Mouse (Mus musculus) forebrain, embryonic 11.5 days (tissue): ENCODE data around the gene Tspan2. TPM values are rescaled to one million over a fixed set of nuclear protein-coding genes. Genes with fewer than 3 reads are reported as not detected.

Experiments used
- ATAC-seq: fragments of 200-750 bp; cut with Nextera tagmentation; replicated peaks from 2 replicates; pipeline ENCODE4 v1.8.0; 2017; ENCODE audit warnings: moderate TSS enrichment; ENCODE audit not compliant: low FRiP score
- DNase-seq: peaks from one replicate; pipeline ENCODE4 v3.0.0-alpha.2; 2017; ENCODE audit warnings: low spot score
- H3K27ac ChIP-seq: fragments of 300-500 bp; sonication (generic); 2 replicates; pipeline ENCODE4 v1.5.1; 2014; ENCODE audit warnings: low read depth, low read length
- H3K27me3 ChIP-seq: fragments of 300-500 bp; sonication (generic); 2 replicates; pipeline ENCODE4 v1.6.1; 2014; ENCODE audit warnings: mild to moderate bottlenecking, low read length, mixed read lengths; ENCODE audit not compliant: control insufficient read depth, insufficient read depth
- H3K36me3 ChIP-seq: fragments of 300-500 bp; sonication (generic); 2 replicates; pipeline ENCODE4 v1.6.1; 2014; ENCODE audit warnings: mild to moderate bottlenecking, low read length, moderate library complexity, mixed read lengths; ENCODE audit not compliant: control insufficient read depth, insufficient read depth
- H3K4me1 ChIP-seq: fragments of 300-500 bp; sonication (generic); replicated peaks from 2 replicates; pipeline ENCODE4 v1.6.1; 2014; ENCODE audit warnings: low read length, mixed read lengths; ENCODE audit not compliant: control insufficient read depth, insufficient read depth
- H3K4me2 ChIP-seq: fragments of 300-500 bp; sonication (generic); 2 replicates; pipeline ENCODE4 v1.6.1; 2014; ENCODE audit warnings: low read depth, mild to moderate bottlenecking, low read length, moderate library complexity, mixed read lengths; ENCODE audit not compliant: severe bottlenecking
- H3K4me3 ChIP-seq: fragments of 300-500 bp; sonication (generic); 2 replicates; pipeline ENCODE4 v1.5.1; 2014; ENCODE audit warnings: low read depth, low read length
- H3K9ac ChIP-seq: fragments of 300-500 bp; sonication (generic); 2 replicates; pipeline ENCODE4 v1.6.1; 2014; ENCODE audit warnings: low read length
- H3K9me3 ChIP-seq: fragments of 300-500 bp; sonication (generic); 2 replicates; pipeline ENCODE4 v1.6.1; 2016; ENCODE audit warnings: low read length, mixed read lengths; ENCODE audit not compliant: control insufficient read depth
- WGBS: fragments of 180-500 bp; shearing (Covaris S2); extraction: QIAGEN DNeasy Blood & Tissue Kit; methylation state at CpG from one replicate; pipeline ENCODE4 v1.1.7; 2014; 5-methylcytosine and 5-hydroxymethylcytosine counted together
- polyA plus RNA-seq: library from polyadenylated mRNA; unstranded; fragments of >200 nt; fragmentation: Nextera tagmentation; extraction: Ambion mirVana; gene quantifications from 2 replicates; pipeline ENCODE4 v1.2.1, GENCODE M21; 2014

Tspan2 gene
- polyA plus RNA-seq, 1 experiment from 2014 or later = 9.5 TPM

GRCm38 (mm10) chr3:102763713-102764400 is 29.5 kb downstream of the Tspan2 start:
- H3K9me3 ChIP-seq = no peaks in the 10 kb centered on the region
- ATAC-seq (no peak), DNase-seq (no peak)
- no peak overlapping the region for H3K27ac ChIP-seq
- H3K4me3 ChIP-seq = no peak overlapping the region
- H3K4me1 ChIP-seq = 0 out of 2 replicates have a peak, but pooled peaks cover 2% of the 10 kb centered on the region
- H3K9ac ChIP-seq = no peak overlapping the region
- H3K36me3 ChIP-seq = no peaks in the 10 kb centered on the region; the same call in 1 of the 2 replicates
- 53% methylated on average over 10 of the region's 10 CpGs for WGBS
- H3K27me3 ChIP-seq = no peaks in the 10 kb centered on the region
- H3K4me2 ChIP-seq = no peak overlapping the region

- Histone ChIP-seq H3K9ac (no peak overlapping the region), H3K4me2 (no peak overlapping the region), H3K9me3 (no peaks in the 10 kb centered on the region), H3K27ac (no peak overlapping the region), H3K36me3 (no peaks in the 10 kb centered on the region; the same call in 1 of the 2 replicates), H3K27me3 (no peaks in the 10 kb centered on the region), H3K4me3 (no peak overlapping the region), H3K4me1 (0 out of 2 replicates have a peak, but pooled peaks cover 2% of the 10 kb centered on the region)
- ATAC-seq (no peak), DNase-seq (no peak)
- WGBS = 87% methylated on average over 7 of the region's 7 CpGs
Measured at GRCm38 (mm10) chr3:102764850-102765249, 30.5 kb downstream of the Tspan2 start.

DNA sequence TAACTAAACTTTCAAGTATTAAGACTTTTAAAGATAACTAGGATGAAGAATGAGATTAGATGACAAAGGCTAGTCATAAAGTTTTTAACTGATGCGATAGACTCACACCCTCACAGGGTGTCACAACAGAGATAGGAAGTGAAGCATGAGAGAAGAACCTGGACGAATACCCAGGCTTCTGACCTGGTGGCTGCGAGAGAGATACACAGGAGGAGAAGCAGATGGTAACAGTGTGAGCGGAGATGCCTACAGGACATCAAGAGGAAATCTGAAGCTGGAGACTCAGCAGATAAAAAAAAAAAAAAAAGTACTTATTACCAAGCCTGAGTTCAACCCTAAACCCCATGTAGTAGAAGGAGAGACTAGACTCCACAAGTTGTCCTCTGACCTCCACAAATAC is 38.7 kb downstream of the Tspan2 start:
- Histone ChIP-seq H3K9me3 (no peaks in the 10 kb centered on the region), H3K4me1 (no peaks in the 10 kb centered on the region), H3K4me3 (no peak overlapping the region), H3K27me3 (no peaks in the 10 kb centered on the region), H3K36me3 (no peaks in the 10 kb centered on the region), H3K4me2 (no peak overlapping the region), H3K9ac (no peak overlapping the region), H3K27ac (no peak overlapping the region)
- WGBS = 90% methylated on average over 4 of the region's 4 CpGs
- DNase-seq = no peak
- ATAC-seq = no peak

DNA sequence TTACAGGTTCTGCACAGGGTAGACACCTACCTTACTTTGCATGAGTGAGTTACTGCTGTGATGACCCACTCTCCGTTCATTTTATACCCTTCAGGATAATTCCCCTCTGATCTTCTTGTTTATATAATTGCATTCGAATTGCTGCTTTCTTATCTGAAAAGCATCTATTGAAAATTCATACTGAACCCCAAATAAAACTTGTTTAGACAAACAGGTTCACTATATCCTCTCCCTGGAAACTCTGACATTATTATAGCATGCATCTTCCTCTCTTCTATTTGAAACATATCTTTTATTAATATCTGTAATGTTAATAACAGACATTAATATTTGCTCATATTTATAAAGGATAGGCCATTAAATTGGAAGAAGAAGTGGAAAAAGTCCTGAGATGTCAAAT is 48.3 kb downstream of the Tspan2 start, which contains the start of gene Tshb:
Gene Tshb (minus strand): TSS at position 101 of the 400 bp plus-strand sequence.
- Histone ChIP-seq H3K4me3 (no peak within 1 kb of the TSS), H3K27me3 (no peaks in the 10 kb centered on the region), H3K36me3 (no peaks in the 10 kb centered on the region), H3K9me3 (no peaks in the 10 kb centered on the region), H3K27ac (no peak within 1 kb of the TSS), H3K9ac (no peak within 1 kb of the TSS), H3K4me2 (no peak within 1 kb of the TSS), H3K4me1 (no peaks in the 10 kb centered on the region)
- ATAC-seq (no peak), DNase-seq (no peak)
- 80% methylated on average over 2 of the region's 2 CpGs for WGBS

DNA sequence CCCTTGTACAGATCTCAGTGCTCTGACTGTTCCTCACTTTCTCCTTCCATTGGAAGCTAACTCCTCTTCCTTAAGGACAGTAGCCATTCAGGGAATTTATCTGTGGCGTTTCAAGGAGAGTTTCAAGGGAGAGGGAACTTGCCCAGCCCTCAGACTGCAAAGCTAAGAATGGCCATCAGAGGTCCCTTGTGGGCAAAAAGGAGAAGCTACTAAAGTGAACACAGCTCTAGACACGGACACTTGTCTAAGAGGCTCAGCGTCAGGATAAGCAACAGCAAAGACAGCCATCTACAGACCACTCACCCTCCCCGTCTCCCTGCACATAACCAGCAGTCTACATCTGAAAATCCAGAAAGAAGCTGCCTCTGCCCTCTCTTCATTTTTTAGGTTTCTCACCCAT is 53.0 kb downstream of the Tspan2 start:
- DNase-seq = no peak
- Histone ChIP-seq H3K27me3 (no peaks in the 10 kb centered on the region), H3K4me3 (no peak overlapping the region), H3K4me2 (no peak overlapping the region), H3K4me1 (no peaks in the 10 kb centered on the region), H3K9ac (no peak overlapping the region), H3K9me3 (no peaks in the 10 kb centered on the region), H3K36me3 (no peaks in the 10 kb centered on the region), H3K27ac (no peak overlapping the region)
- WGBS = 44% methylated on average over 4 of the region's 4 CpGs
- ATAC-seq = no peak

DNA sequence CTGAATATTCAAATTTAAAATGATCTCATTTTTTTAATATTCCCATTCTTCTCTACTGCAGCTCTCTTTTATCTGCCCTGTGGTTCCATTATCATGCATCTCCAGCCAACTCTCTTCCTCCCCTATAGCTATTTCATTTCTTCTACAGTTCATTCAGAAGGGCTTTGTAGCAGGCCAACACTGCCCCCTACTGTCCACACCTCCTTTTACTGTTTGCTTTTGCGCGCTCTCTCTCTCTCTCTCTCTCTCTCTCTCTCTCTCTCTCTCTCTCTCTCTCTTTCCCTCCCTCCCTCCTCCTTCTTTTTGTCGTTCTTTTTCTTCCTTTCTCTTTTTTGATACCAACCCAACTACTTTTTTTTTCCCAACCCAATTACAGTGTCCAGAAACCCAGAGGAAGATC is 69.6 kb downstream of the Tspan2 start:
- Histone ChIP-seq H3K4me1 (no peaks in the 10 kb centered on the region), H3K27ac (no peak overlapping the region), H3K27me3 (no peaks in the 10 kb centered on the region), H3K36me3 (no peaks in the 10 kb centered on the region), H3K9me3 (no peaks in the 10 kb centered on the region), H3K4me3 (no peak overlapping the region), H3K9ac (no peak overlapping the region), H3K4me2 (no peak overlapping the region)
- ATAC-seq (no peak), DNase-seq (peak; percentile 81)
- 5% methylated on average over 3 of the region's 3 CpGs for WGBS

GRCm38 (mm10) chr3:102842386-102842785 is 108.1 kb downstream of the Tspan2 start:
- no peak for ATAC-seq
- Histone ChIP-seq H3K9ac (no peak overlapping the region), H3K4me1 (no peaks in the 10 kb centered on the region), H3K27me3 (no peaks in the 10 kb centered on the region), H3K27ac (no peak overlapping the region), H3K36me3 (no peaks in the 10 kb centered on the region), H3K4me2 (no peak overlapping the region), H3K9me3 (no peaks in the 10 kb centered on the region), H3K4me3 (no peak overlapping the region)
- 49% methylated on average over 1 of the region's 1 CpGs for WGBS
- no peak for DNase-seq

GRCm38 (mm10) chr3:102848661-102849060 is 114.3 kb downstream of the Tspan2 start:
- no peak overlapping the region for H3K9ac ChIP-seq
- no peaks in the 10 kb centered on the region for H3K36me3 ChIP-seq

More at GRCm38 (mm10) chr3:102848661-102849060, 114.3 kb downstream of the Tspan2 start:
- H3K27me3 ChIP-seq = no peaks in the 10 kb centered on the region
- no peak overlapping the region for H3K4me3 ChIP-seq
- DNase-seq (no peak), ATAC-seq (no peak)
- H3K9me3 ChIP-seq = no peaks in the 10 kb centered on the region
- no peak overlapping the region for H3K4me2 ChIP-seq
- no peaks in the 10 kb centered on the region for H3K4me1 ChIP-seq
- H3K27ac ChIP-seq = no peak overlapping the region
